Mouse (Mus musculus) heart, embryonic 16.5 days (tissue): ENCODE results near the gene Ankrd36. TPM values are rescaled to one million over a fixed set of nuclear protein-coding genes. Genes with fewer than 3 reads are reported as not detected.
"Not testable (repeated sequence)": the region's sequence is repeated elsewhere in the genome, so short reads cannot be mapped to it uniquely, and the experiment has no call there.

Experiments
- ATAC-seq: fragments of 200-750 bp; cut with Nextera tagmentation; replicated peaks from 2 replicates; pipeline ENCODE4 v1.8.0; 2017; ENCODE audit warnings: moderate number of reproducible peaks; ENCODE audit not compliant: insufficient read depth, low FRiP score; ENCODE audit errors: extremely low read depth
- H3K27ac ChIP-seq: fragments of 300-500 bp; sonication (generic); 2 replicates; pipeline ENCODE4 v1.5.1; 2014; ENCODE audit warnings: mild to moderate bottlenecking, low read length, control low read depth, moderate library complexity
- H3K27me3 ChIP-seq: fragments of 300-500 bp; sonication (generic); 2 replicates; pipeline ENCODE4 v1.6.1; 2014; ENCODE audit warnings: low read length, mixed read lengths; ENCODE audit not compliant: control insufficient read depth, insufficient read depth
- H3K36me3 ChIP-seq: fragments of 300-500 bp; sonication (generic); 2 replicates; pipeline ENCODE4 v1.6.1; 2014; ENCODE audit not compliant: control insufficient read depth, insufficient read depth
- H3K4me1 ChIP-seq: fragments of 300-500 bp; sonication (generic); 2 replicates; pipeline ENCODE4 v1.6.1; 2014; ENCODE audit warnings: low read length, mixed read lengths; ENCODE audit not compliant: control insufficient read depth, insufficient read depth
- H3K4me2 ChIP-seq: fragments of 300-500 bp; sonication (generic); 2 replicates; pipeline ENCODE4 v1.6.1; 2014; ENCODE audit warnings: low read depth, mild to moderate bottlenecking, control low read depth, low read length
- H3K4me3 ChIP-seq: fragments of 300-500 bp; sonication (generic); 2 replicates; pipeline ENCODE4 v1.5.1; 2014; ENCODE audit warnings: mild to moderate bottlenecking, control low read depth, low read length
- H3K9ac ChIP-seq: fragments of 300-500 bp; sonication (generic); 2 replicates; pipeline ENCODE4 v1.6.1; 2014; ENCODE audit warnings: low read length, control low read depth
- H3K9me3 ChIP-seq: fragments of 300-500 bp; sonication (generic); replicated peaks from 2 replicates; pipeline ENCODE4 v1.6.1; 2016; ENCODE audit warnings: low read length; ENCODE audit not compliant: control insufficient read depth
- WGBS: fragments of 180-500 bp; shearing (Covaris S2); extraction: QIAGEN DNeasy Blood & Tissue Kit; methylation state at CpG from one replicate; pipeline ENCODE4 v1.1.7; 2014; 5-methylcytosine and 5-hydroxymethylcytosine counted together
- polyA plus RNA-seq: library from polyadenylated mRNA; unstranded; fragments of >200 nt; fragmentation: Nextera tagmentation; extraction: Ambion mirVana; gene quantifications from 2 replicates; pipeline ENCODE4 v1.2.1, GENCODE M21; 2015

The Ankrd36 gene
- polyA plus RNA-seq, 1 experiment from 2014 or later = not detected

DNA sequence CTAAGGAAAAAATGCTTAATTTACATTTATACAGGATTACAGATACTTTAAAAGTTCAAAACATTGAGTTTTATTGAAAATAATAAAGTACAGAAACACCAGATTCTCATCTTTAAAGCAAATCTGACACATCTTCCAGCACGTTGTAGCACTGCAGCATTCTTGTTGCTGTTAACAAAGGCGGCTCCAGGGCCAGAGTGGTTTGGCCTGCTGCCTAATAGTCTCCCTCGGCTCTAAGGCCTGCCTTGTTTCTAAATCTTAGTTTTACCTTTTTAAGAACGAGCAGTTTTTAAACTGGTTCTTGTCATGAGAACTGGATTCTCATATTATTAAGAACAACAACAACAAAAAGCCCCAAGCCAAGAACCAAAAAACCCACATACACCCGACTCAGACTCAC, 40.6 kb upstream of the Ankrd36 start:
- H3K36me3 ChIP-seq = peaks cover 63% of the 10 kb centered on the region
- peaks cover 2% of the 10 kb centered on the region; the same call in 1 of the 2 replicates for H3K4me1 ChIP-seq
- ATAC-seq = no peak
- H3K27ac ChIP-seq = no peak overlapping the region
- H3K9me3 ChIP-seq = no peaks in the 10 kb centered on the region
- no peak overlapping the region for H3K4me3 ChIP-seq
- WGBS = 42% methylated on average over 5 of the region's 5 CpGs
- no peaks in the 10 kb centered on the region for H3K27me3 ChIP-seq
- H3K4me2 ChIP-seq = no peak overlapping the region
- H3K9ac ChIP-seq = no peak overlapping the region

GRCm38 (mm10) chr11:5530172-5530571, 39.3 kb upstream of the Ankrd36 start:
- WGBS = 81% methylated on average over 5 of the region's 5 CpGs
- ATAC-seq = no peak
- peaks cover 59% of the 10 kb centered on the region for H3K36me3 ChIP-seq

DNA sequence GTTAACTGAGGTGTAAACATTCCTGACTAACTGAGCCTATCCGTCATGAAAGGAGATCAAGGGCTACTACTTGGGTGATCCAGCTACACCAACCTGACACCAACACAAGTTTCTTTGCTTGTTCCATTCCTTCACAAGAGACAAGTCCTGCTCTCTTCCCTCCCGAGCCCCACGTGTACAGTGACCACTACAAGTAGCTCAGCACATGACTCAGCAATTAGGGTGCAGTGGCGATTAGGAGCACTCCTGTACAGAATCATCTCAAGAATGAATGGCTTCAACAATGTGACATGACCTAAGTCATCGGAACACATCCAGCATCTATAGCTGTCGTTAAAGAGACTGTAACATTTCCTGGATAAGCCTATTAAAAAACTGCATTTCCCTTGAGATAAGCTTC, 38.8 kb upstream of the Ankrd36 start:
- H3K27me3 ChIP-seq = no peaks in the 10 kb centered on the region
- no peak overlapping the region for H3K4me2 ChIP-seq
- no peak for ATAC-seq
- peaks cover 55% of the 10 kb centered on the region for H3K36me3 ChIP-seq
- WGBS = 68% methylated on average over 6 of the region's 6 CpGs
- no peaks in the 10 kb centered on the region for H3K4me1 ChIP-seq
- H3K4me3 ChIP-seq = no peak overlapping the region
- H3K9me3 ChIP-seq = no peaks in the 10 kb centered on the region
- H3K27ac ChIP-seq = no peak overlapping the region
- H3K9ac ChIP-seq = no peak overlapping the region

More at GRCm38 (mm10) chr11:5530172-5530571, 39.3 kb upstream of the Ankrd36 start:
- H3K27ac ChIP-seq = no peak overlapping the region
- no peak overlapping the region for H3K4me2 ChIP-seq
- H3K9ac ChIP-seq = no peak overlapping the region
- no peak overlapping the region for H3K4me3 ChIP-seq
- H3K9me3 ChIP-seq = no peaks in the 10 kb centered on the region
- no peaks in the 10 kb centered on the region for H3K27me3 ChIP-seq
- H3K4me1 ChIP-seq = no peaks in the 10 kb centered on the region

DNA sequence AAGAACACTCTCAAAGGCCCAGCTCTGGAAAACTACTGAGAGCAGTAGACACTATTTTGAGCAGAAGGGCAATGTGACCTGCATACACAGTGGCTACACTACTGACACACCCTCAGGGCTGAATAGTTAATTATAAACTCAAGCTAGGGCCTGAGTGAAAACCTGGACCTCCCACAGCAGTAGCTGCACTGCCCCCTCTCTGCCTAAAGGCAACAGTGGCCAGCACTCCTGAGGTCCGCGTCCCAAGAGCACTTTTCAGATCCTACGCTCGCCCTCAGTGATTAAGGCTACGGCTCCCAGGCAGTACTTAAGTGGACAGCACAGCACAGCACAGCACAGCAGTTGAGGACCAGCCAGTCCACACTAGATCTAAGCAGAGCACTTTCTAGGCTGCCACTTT, 36.4 kb upstream of the Ankrd36 start:
- no peak overlapping the region for H3K27ac ChIP-seq
- H3K27me3 ChIP-seq = no peaks in the 10 kb centered on the region
- H3K9me3 ChIP-seq = no peaks in the 10 kb centered on the region
- ATAC-seq = no peak; the same call in 1 of the 2 replicates
- H3K4me1 ChIP-seq = no peaks in the 10 kb centered on the region
- H3K4me3 ChIP-seq = no peak overlapping the region
- H3K9ac ChIP-seq = no peak overlapping the region
- 66% methylated on average over 5 of the region's 5 CpGs for WGBS
- H3K4me2 ChIP-seq = no peak overlapping the region
- H3K36me3 ChIP-seq = peaks cover 47% of the 10 kb centered on the region

GRCm38 (mm10) chr11:5537454-5537853, 32.0 kb upstream of the Ankrd36 start:
- H3K36me3 ChIP-seq = peaks cover 22% of the 10 kb centered on the region

GRCm38 (mm10) chr11:5540331-5540730, 29.2 kb upstream of the Ankrd36 start:
- Histone ChIP-seq H3K36me3 (no peaks in the 10 kb centered on the region), H3K4me2 (peak overlapping the region; percentile 84), H3K27me3 (no peaks in the 10 kb centered on the region), H3K4me3 (peak overlapping the region; percentile 96), H3K9ac (peak overlapping the region; percentile 97), H3K27ac (no peak overlapping the region), H3K4me1 (peaks cover 13% of the 10 kb centered on the region), H3K9me3 (no peaks in the 10 kb centered on the region)
- WGBS = 49% methylated on average over 4 of the region's 4 CpGs
- ATAC-seq = no peak

More at GRCm38 (mm10) chr11:5537454-5537853, 32.0 kb upstream of the Ankrd36 start:
- H3K9ac ChIP-seq, H3K27me3 ChIP-seq, H3K4me2 ChIP-seq, H3K4me3 ChIP-seq, H3K9me3 ChIP-seq, H3K27ac ChIP-seq, ATAC-seq: not testable (repeated sequence)
- peaks cover 12% of the 10 kb centered on the region for H3K4me1 ChIP-seq
- 92% methylated on average over 4 of the region's 4 CpGs for WGBS

GRCm38 (mm10) chr11:5541230-5541798, 28.2 kb upstream of the Ankrd36 start:
- under 1% methylated on average over 28 of the region's 28 CpGs for WGBS
- peak overlapping the region; percentile 97 for H3K9ac ChIP-seq
- H3K27me3 ChIP-seq = no peaks in the 10 kb centered on the region
- no peaks in the 10 kb centered on the region for H3K9me3 ChIP-seq
- no peaks in the 10 kb centered on the region for H3K36me3 ChIP-seq
- no peak for ATAC-seq
- H3K4me1 ChIP-seq = peaks cover 13% of the 10 kb centered on the region
- peak overlapping the region; percentile 84 for H3K4me2 ChIP-seq
- peak overlapping the region; percentile 91 for H3K27ac ChIP-seq
- peak overlapping the region; percentile 96 for H3K4me3 ChIP-seq

GRCm38 (mm10) chr11:5541799-5542481, 27.5 kb upstream of the Ankrd36 start, which contains the start of gene Ccdc117:
Gene Ccdc117 (minus strand): TSS chr11:5542187.
- Histone ChIP-seq H3K36me3 (no peaks in the 10 kb centered on the region), H3K4me3 (peak within 1 kb of the TSS; percentile 96), H3K9ac (peak within 1 kb of the TSS; percentile 97), H3K27me3 (no peaks in the 10 kb centered on the region), H3K4me2 (peak within 1 kb of the TSS; percentile 84), H3K4me1 (peaks cover 13% of the 10 kb centered on the region), H3K27ac (peak within 1 kb of the TSS; percentile 91), H3K9me3 (no peaks in the 10 kb centered on the region)
- 0% methylated on average over 65 of the region's 65 CpGs for WGBS
- peak; percentile 98 for ATAC-seq

DNA sequence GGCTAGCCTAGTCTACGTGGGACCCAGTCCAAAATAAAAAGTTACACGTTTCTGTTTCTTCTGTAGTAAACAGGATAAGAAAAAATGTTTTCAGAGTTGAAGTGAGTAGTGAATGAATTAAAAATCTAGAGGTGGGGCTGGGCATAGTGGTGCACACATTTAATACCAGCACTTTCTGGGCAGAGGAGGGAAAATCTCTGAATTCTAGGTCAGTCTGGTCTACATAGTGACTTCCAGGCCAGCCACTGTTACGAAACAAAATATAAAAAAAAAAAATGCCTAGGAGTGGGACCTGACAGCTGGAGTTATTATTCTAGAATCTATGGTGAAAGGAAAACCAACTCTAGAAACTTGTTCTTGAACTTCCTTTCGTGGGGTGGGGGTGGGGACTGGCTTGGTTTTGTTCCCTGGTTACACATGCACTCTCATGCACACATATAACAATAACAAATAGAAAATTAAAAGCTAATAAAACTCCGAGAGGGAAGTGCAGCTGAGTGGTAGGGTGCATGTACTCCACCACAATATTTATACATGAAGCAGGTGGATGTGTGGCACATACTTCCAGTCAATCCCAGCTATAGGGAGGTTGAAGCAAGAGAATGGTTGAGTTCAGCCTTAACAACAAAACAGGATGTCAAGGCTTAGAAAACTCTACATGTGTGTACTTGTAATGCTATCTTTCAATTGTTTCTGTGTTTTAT, 26.9 kb upstream of the Ankrd36 start:
- no peak overlapping the region; the same call in 1 of the 2 replicates for H3K9ac ChIP-seq
- 47% methylated on average over 5 of the region's 5 CpGs for WGBS

More for the DNA sequence above, 26.9 kb upstream of the Ankrd36 start:
- H3K36me3 ChIP-seq = no peaks in the 10 kb centered on the region
- ATAC-seq = no peak
- H3K4me2 ChIP-seq = peak overlapping the region; percentile 84
- peak overlapping the region; percentile 91 for H3K27ac ChIP-seq
- no peaks in the 10 kb centered on the region; the same call in 1 of the 2 replicates for H3K9me3 ChIP-seq
- no peaks in the 10 kb centered on the region for H3K27me3 ChIP-seq
- H3K4me3 ChIP-seq = peak overlapping the region; percentile 96
- H3K4me1 ChIP-seq = peaks cover 13% of the 10 kb centered on the region
